8 mouse cellular contexts compared by ENCODE assay signal in the genomic region with DNA sequence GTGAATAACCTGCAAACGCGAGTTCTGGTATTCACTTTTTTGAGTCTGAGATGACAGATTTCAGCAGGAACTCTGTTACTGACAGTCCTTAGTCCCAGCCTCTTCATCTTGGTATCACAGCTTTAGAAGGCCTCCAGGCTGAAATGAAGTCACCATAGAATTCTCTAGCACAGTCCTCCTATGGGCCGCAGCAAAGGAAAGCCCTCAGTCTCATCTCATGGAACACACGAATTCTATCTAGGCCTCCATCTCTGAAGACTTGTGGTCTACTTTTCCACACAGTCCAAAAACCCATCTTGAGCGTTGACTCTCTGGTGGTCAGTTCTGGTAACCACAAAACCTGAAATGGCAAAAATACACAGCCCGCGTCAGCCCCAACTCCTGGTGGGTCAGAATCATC. TPM values are rescaled to one million over a fixed set of nuclear protein-coding genes. Genes with fewer than 3 reads are reported as not detected.
DNase-seq lines count a peak whose midpoint lies in the region; ATAC-seq and TF ChIP-seq lines count a peak whose summit lies in the region.
"Had no signal": no experiment of that assay in that cellular context is flagged by ENCODE, and none has a peak within 500 bp of the region (broad histone marks: within the 10 kb centered on the region; RNA-seq: fewer than 3 reads in every experiment).

No protein-coding gene starts in this region.

- H3K9me3 ChIP-seq in forebrain, embryonic 12.5 days, result no peaks in the 10 kb centered on the region
- H3K9me3 ChIP-seq in intestine, embryonic 16.5 days (ENCODE audit: control insufficient read depth, low read length), result no peaks in the 10 kb centered on the region
- H3K9me3 ChIP-seq in neural tube, embryonic 15.5 days (replicated peaks), result no peaks in the 10 kb centered on the region
- H3K9me3 ChIP-seq: megakaryocyte, embryonic 14.5 days had no signal

- H3K9ac ChIP-seq in forebrain, embryonic 12.5 days, result peak overlapping the region; percentile 85
- peak overlapping the region; percentile 69 for H3K9ac ChIP-seq in intestine, embryonic 16.5 days (ENCODE audit: low read depth, low read length)
- H3K9ac ChIP-seq in neural tube, embryonic 15.5 days (replicated peaks), result peak overlapping the region; percentile 64

- H3K4me2 ChIP-seq in forebrain, embryonic 12.5 days, result peak overlapping the region; percentile 74
- H3K4me2 ChIP-seq in intestine, embryonic 16.5 days (ENCODE audit: low read depth, low read length), result peak overlapping the region; percentile 86
- peak overlapping the region; percentile 58 for H3K4me2 ChIP-seq in neural tube, embryonic 15.5 days

- no peak for ATAC-seq in forebrain, embryonic 12.5 days (ENCODE audit: low FRiP score)
- no peak for ATAC-seq in intestine, embryonic 16.5 days
- ATAC-seq in neural tube, embryonic 15.5 days (ENCODE audit: low FRiP score), result no peak
- ATAC-seq in granulocyte monocyte progenitor cell, adult 5-6 weeks (replicated peaks; ENCODE audit: poor library complexity, severe bottlenecking), result no peak

- H3K27ac ChIP-seq in left cerebral cortex, adult 2 months, result peak overlapping the region; percentile 96
- peak overlapping the region; percentile 96 for H3K27ac ChIP-seq in forebrain, embryonic 12.5 days
- peak overlapping the region; percentile 64; the same call in 1 of the 2 replicates for H3K27ac ChIP-seq in intestine, embryonic 16.5 days (ENCODE audit: low read length)
- H3K27ac ChIP-seq in neural tube, embryonic 15.5 days (replicated peaks), result peak overlapping the region; percentile 95

- H3K36me3 ChIP-seq in forebrain, embryonic 12.5 days (replicated peaks), result peaks cover 14% of the 10 kb centered on the region
- no peaks in the 10 kb centered on the region for H3K36me3 ChIP-seq in intestine, embryonic 16.5 days (ENCODE audit: control insufficient read depth, insufficient read depth, low read length)
- H3K36me3 ChIP-seq in neural tube, embryonic 15.5 days, result peaks cover 9% of the 10 kb centered on the region

- no peaks in the 10 kb centered on the region for H3K27me3 ChIP-seq in forebrain, embryonic 12.5 days
- H3K27me3 ChIP-seq in intestine, embryonic 16.5 days (replicated peaks; ENCODE audit: control insufficient read depth, insufficient read depth, low read length), result no peaks in the 10 kb centered on the region
- no peaks in the 10 kb centered on the region for H3K27me3 ChIP-seq in neural tube, embryonic 15.5 days (replicated peaks)

- H3K4me1 ChIP-seq in forebrain, embryonic 12.5 days, result peaks cover 30% of the 10 kb centered on the region
- H3K4me1 ChIP-seq in intestine, embryonic 16.5 days (ENCODE audit: control insufficient read depth, insufficient read depth, low read length), result no peaks in the 10 kb centered on the region; the same call in 1 of the 2 replicates
- peaks cover 30% of the 10 kb centered on the region for H3K4me1 ChIP-seq in neural tube, embryonic 15.5 days

- H3K4me3 ChIP-seq in left cerebral cortex, adult 2 months, result peak overlapping the region; percentile 58
- peak overlapping the region; percentile 66 for H3K4me3 ChIP-seq in forebrain, embryonic 12.5 days (replicated peaks)
- peak overlapping the region; percentile 58 for H3K4me3 ChIP-seq in intestine, embryonic 16.5 days (ENCODE audit: low read length)
- peak overlapping the region; percentile 54 for H3K4me3 ChIP-seq in neural tube, embryonic 15.5 days (replicated peaks)
- H3K4me3 ChIP-seq: megakaryocyte, embryonic 14.5 days had no signal

- TF ChIP-seq CTCF in left cerebral cortex, adult 2 months (IDR thresholded peaks at IDR 0.05), result no peak

- 61% methylated on average over 7 of the region's 7 CpGs for WGBS in forebrain, embryonic 12.5 days
- 68% methylated on average over 7 of the region's 7 CpGs for WGBS in intestine, embryonic 16.5 days
- 48% methylated on average over 7 of the region's 7 CpGs for WGBS in neural tube, embryonic 15.5 days

- no peak for DNase-seq in left cerebral cortex, adult 2 months (ENCODE audit: extremely low spot score in 1 of 2, low spot score in 2 of 2)
- no peak for DNase-seq in left cerebral cortex, postnatal 14 days (ENCODE audit: low spot score in 2 of 2)
- DNase-seq in gastrocnemius, postnatal 14 days, result no peak

- intact Hi-C loops in left cerebral cortex, adult 2 months (cut with DNase I), result loop anchor here (10.0 kb wide), 1 partner anchor 293 kb away; no protein-coding TSS in a partner anchor
- intact Hi-C loops in left cerebral cortex, postnatal 14 days (cut with DNase I), result loop anchor here (10.0 kb wide), 1 partner anchor 293 kb away; no protein-coding TSS in a partner anchor
- intact Hi-C loops in gastrocnemius, postnatal 14 days (cut with DNase I; ENCODE audit: low total_unique reads), result no loop called here

RNA-seq across cellular contexts. Expression of a gene that starts 1.2 kb away (rescaled TPM):
- 100 to 1,000 TPM; 254 to 260 TPM for total RNA-seq in left cerebral cortex, adult 2 months (2021)
- 100 to 1,000 TPM; 137 to 158 TPM for total RNA-seq in left cerebral cortex, postnatal 14 days (2021)
- 321 and 327 TPM in 2 replicates for polyA plus RNA-seq in forebrain, embryonic 12.5 days (2016; fragmentation: Nextera tagmentation; extraction: Ambion mirVana)
- polyA plus RNA-seq in intestine, embryonic 16.5 days (2015; fragmentation: Nextera tagmentation; extraction: Ambion mirVana), result 45.2 and 51.0 TPM in 2 replicates
- 567 and 742 TPM in 2 replicates for polyA plus RNA-seq in neural tube, embryonic 15.5 days (2015; fragmentation: Nextera tagmentation; extraction: Ambion mirVana)
- 1 to 10 TPM in 1 of 2 experiments, under 1 TPM in 1; 0.84 to 1.5 TPM for total RNA-seq in gastrocnemius, postnatal 14 days (2021)
- total RNA-seq in granulocyte monocyte progenitor cell, adult 5-6 weeks (2014; fragmentation: Nextera tagmentation), result not detected in 2 replicates
- not detected in 2 replicates for total RNA-seq in granulocyte monocyte progenitor cell, adult 5-6 weeks (2017)

RNA-seq across cellular contexts. Expression of a gene that starts 12.4 kb away (rescaled TPM):
- total RNA-seq in left cerebral cortex, adult 2 months (2021), result 10 to 100 TPM; 22.2 to 24.5 TPM
- total RNA-seq in left cerebral cortex, postnatal 14 days (2021), result 10 to 100 TPM; 21.4 to 23.7 TPM
- 43.5 and 46.2 TPM in 2 replicates for polyA plus RNA-seq in forebrain, embryonic 12.5 days (2016; fragmentation: Nextera tagmentation; extraction: Ambion mirVana)
- polyA plus RNA-seq in intestine, embryonic 16.5 days (2015; fragmentation: Nextera tagmentation; extraction: Ambion mirVana), result 65.8 and 66.4 TPM in 2 replicates
- 27.9 and 31.1 TPM in 2 replicates for polyA plus RNA-seq in neural tube, embryonic 15.5 days (2015; fragmentation: Nextera tagmentation; extraction: Ambion mirVana)
- 10 to 100 TPM; 15.9 to 19.3 TPM for total RNA-seq in gastrocnemius, postnatal 14 days (2021)
- 24.5 and 34.0 TPM in 2 replicates for total RNA-seq in granulocyte monocyte progenitor cell, adult 5-6 weeks (2014; fragmentation: Nextera tagmentation)
- total RNA-seq in granulocyte monocyte progenitor cell, adult 5-6 weeks (2017), result 48.3 and 48.8 TPM in 2 replicates

RNA-seq across cellular contexts. Expression of a gene that starts 12.7 kb away (rescaled TPM):
- total RNA-seq in left cerebral cortex, adult 2 months (2021), result 10 to 100 TPM; 18.6 to 18.9 TPM
- total RNA-seq in left cerebral cortex, postnatal 14 days (2021), result 10 to 100 TPM; 11.2 to 12.5 TPM
- 60.7 and 66.1 TPM in 2 replicates for polyA plus RNA-seq in forebrain, embryonic 12.5 days (2016; fragmentation: Nextera tagmentation; extraction: Ambion mirVana)
- 27.9 and 35.2 TPM in 2 replicates for polyA plus RNA-seq in intestine, embryonic 16.5 days (2015; fragmentation: Nextera tagmentation; extraction: Ambion mirVana)
- polyA plus RNA-seq in neural tube, embryonic 15.5 days (2015; fragmentation: Nextera tagmentation; extraction: Ambion mirVana), result 29.8 and 34.2 TPM in 2 replicates
- 1 to 10 TPM; 5.1 to 6.4 TPM for total RNA-seq in gastrocnemius, postnatal 14 days (2021)
- total RNA-seq in granulocyte monocyte progenitor cell, adult 5-6 weeks (2014; fragmentation: Nextera tagmentation), result 34.3 and 37.5 TPM in 2 replicates
- total RNA-seq in granulocyte monocyte progenitor cell, adult 5-6 weeks (2017), result 30.1 and 34.5 TPM in 2 replicates

RNA-seq across cellular contexts. Expression of a gene that starts 27.8 kb away (rescaled TPM):
- total RNA-seq in left cerebral cortex, adult 2 months (2021), result 10 to 100 TPM; 27.6 to 34.1 TPM
- 10 to 100 TPM; 18.8 to 20.6 TPM for total RNA-seq in left cerebral cortex, postnatal 14 days (2021)
- polyA plus RNA-seq in forebrain, embryonic 12.5 days (2016; fragmentation: Nextera tagmentation; extraction: Ambion mirVana), result 20.9 and 22.3 TPM in 2 replicates
- 12.2 and 13.9 TPM in 2 replicates for polyA plus RNA-seq in intestine, embryonic 16.5 days (2015; fragmentation: Nextera tagmentation; extraction: Ambion mirVana)
- 12.3 and 13.5 TPM in 2 replicates for polyA plus RNA-seq in neural tube, embryonic 15.5 days (2015; fragmentation: Nextera tagmentation; extraction: Ambion mirVana)
- 1 to 10 TPM; 7.0 to 9.8 TPM for total RNA-seq in gastrocnemius, postnatal 14 days (2021)
- 32.3 and 34.3 TPM in 2 replicates for total RNA-seq in granulocyte monocyte progenitor cell, adult 5-6 weeks (2014; fragmentation: Nextera tagmentation)
- total RNA-seq in granulocyte monocyte progenitor cell, adult 5-6 weeks (2017), result 36.6 and 42.6 TPM in 2 replicates

RNA-seq across cellular contexts. Expression of a gene that starts 49.2 kb away (rescaled TPM):
- 10 to 100 TPM; 83.8 to 93.9 TPM for total RNA-seq in left cerebral cortex, adult 2 months (2021)
- total RNA-seq in left cerebral cortex, postnatal 14 days (2021), result 100 to 1,000 TPM; 100 to 103 TPM
- 249 and 252 TPM in 2 replicates for polyA plus RNA-seq in forebrain, embryonic 12.5 days (2016; fragmentation: Nextera tagmentation; extraction: Ambion mirVana)
- polyA plus RNA-seq in intestine, embryonic 16.5 days (2015; fragmentation: Nextera tagmentation; extraction: Ambion mirVana), result 331 and 372 TPM in 2 replicates
- polyA plus RNA-seq in neural tube, embryonic 15.5 days (2015; fragmentation: Nextera tagmentation; extraction: Ambion mirVana), result 180 and 217 TPM in 2 replicates
- 100 to 1,000 TPM; 146 to 150 TPM for total RNA-seq in gastrocnemius, postnatal 14 days (2021)
- 425 and 440 TPM in 2 replicates for total RNA-seq in granulocyte monocyte progenitor cell, adult 5-6 weeks (2014; fragmentation: Nextera tagmentation)
- 107 and 155 TPM in 2 replicates for total RNA-seq in granulocyte monocyte progenitor cell, adult 5-6 weeks (2017)

Comparison
In these comparisons a context has a peak if more than half of its experiments do, and no peak if none do; other contexts are left out.
1. RNA of a gene that starts 1.2 kb away (total RNA-seq): 254 to 260 TPM in left cerebral cortex, adult 2 months and 137 to 158 TPM in left cerebral cortex, postnatal 14 days; 0.84 to 1.5 TPM in gastrocnemius, postnatal 14 days and not detected in granulocyte monocyte progenitor cell, adult 5-6 weeks; every median in the first group is over 10 times any median in the second.
2. Peak in every context shown above with its lines, with median percentiles within 50 percentile points of each other: H3K27ac ChIP-seq, H3K4me3 ChIP-seq, H3K4me2 ChIP-seq and H3K9ac ChIP-seq.